Comparison of ENCODE assay signal across 8 mouse cellular contexts in the genomic region with DNA sequence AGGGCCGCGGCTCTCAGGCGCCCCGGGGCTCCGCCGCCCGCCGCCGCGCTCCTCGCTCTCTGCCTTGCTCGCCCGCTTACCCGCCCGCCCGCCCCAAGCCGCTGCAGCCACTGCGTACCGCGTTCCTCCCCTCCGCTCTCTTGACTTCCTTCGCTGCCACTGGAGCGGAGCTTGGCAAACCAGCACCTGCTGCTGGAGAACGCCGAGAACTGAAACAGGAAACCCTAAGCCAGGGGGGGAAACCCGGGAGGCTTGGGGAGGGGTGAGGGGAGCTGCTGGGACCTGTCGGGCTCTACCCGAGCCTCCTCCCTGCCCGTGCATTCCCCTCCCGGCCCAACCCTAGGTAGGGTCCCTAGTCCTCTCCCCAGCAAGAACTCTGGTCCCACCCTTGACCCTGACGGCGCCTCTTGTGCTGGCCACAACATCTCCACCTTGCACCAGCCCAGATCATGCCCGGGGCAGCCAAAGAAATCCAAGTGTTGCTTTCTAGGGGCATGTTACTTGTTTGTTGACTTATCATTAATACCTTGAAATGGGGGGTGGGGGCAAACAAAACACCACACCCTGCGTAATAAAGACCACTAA. TPM values are rescaled to one million over a fixed set of nuclear protein-coding genes. Genes with fewer than 3 reads are reported as not detected.
DNase-seq lines count a peak whose midpoint lies in the region; ATAC-seq and TF ChIP-seq lines count a peak whose summit lies in the region.

No protein-coding gene starts in this region.

- H3K9me3 ChIP-seq in E14TG2a.4 (ENCODE audit: low read length) = no peaks in the 10 kb centered on the region
- H3K9me3 ChIP-seq in forebrain, embryonic 12.5 days = no peaks in the 10 kb centered on the region
- H3K9me3 ChIP-seq in heart, postnatal 0 days (replicated peaks; ENCODE audit: control insufficient read depth, low read length) = no peaks in the 10 kb centered on the region

- H3K4me2 ChIP-seq in forebrain, embryonic 12.5 days = peak overlapping the region; percentile 67
- H3K4me2 ChIP-seq in heart, postnatal 0 days (ENCODE audit: low read depth, low read length) = peak overlapping the region; percentile 64

- no peak for TF ChIP-seq CTCF in E14TG2a.4 (conservative IDR thresholded peaks at IDR 0.05; ENCODE audit: low read length)
- TF ChIP-seq CTCF in heart, postnatal 0 days (IDR thresholded peaks at IDR 0.05; ENCODE audit: low read depth) = peak; percentile 41; the same call in 1 of the 2 replicates
- TF ChIP-seq CTCF in lung, adult 2 months (IDR thresholded peaks at IDR 0.05; ENCODE audit: insufficient read depth, low read length) = peak; percentile 26; the same call in 1 of the 2 replicates

- TF ChIP-seq EP300 in heart, postnatal 0 days (IDR thresholded peaks at IDR 0.05; ENCODE audit: low read depth) = no peak

- DNase-seq in brain, adult 2 months (ENCODE audit: low read depth, low spot score) = peak; percentile 96
- DNase-seq in heart, postnatal 0 days (ENCODE audit: low spot score) = peak; percentile 90
- DNase-seq in kidney, postnatal 4 days = peak; percentile 82 to 90
- DNase-seq in lung, adult 2 months = no peak
- peak; percentile 66 for DNase-seq in ovary, postnatal 14 days (ENCODE audit: low spot score)
- peak; percentile 82 for DNase-seq in thymus, postnatal 14 days

- ATAC-seq in forebrain, embryonic 12.5 days (ENCODE audit: low FRiP score) = peak; percentile 88
- peak; percentile 86 for ATAC-seq in heart, postnatal 0 days (ENCODE audit: insufficient read depth, low read depth)

- WGBS in forebrain, embryonic 12.5 days = under 1% methylated on average over 28 of the region's 34 CpGs
- WGBS in heart, postnatal 0 days = 2% methylated on average over 18 of the region's 34 CpGs
- WGBS in lung, adult 2 months = under 1% methylated on average over 34 of the region's 34 CpGs

- H3K36me3 ChIP-seq in E14TG2a.4 (ENCODE audit: insufficient read depth, low read length) = no peaks in the 10 kb centered on the region
- 0 out of 2 replicates have a peak, but pooled peaks cover 3% of the 10 kb centered on the region for H3K36me3 ChIP-seq in forebrain, embryonic 12.5 days (replicated peaks)
- H3K36me3 ChIP-seq in heart, postnatal 0 days (replicated peaks; ENCODE audit: control insufficient read depth, insufficient read depth, low read length) = no peaks in the 10 kb centered on the region

- H3K9ac ChIP-seq in forebrain, embryonic 12.5 days = peak overlapping the region; percentile 99
- peak overlapping the region; percentile 97 for H3K9ac ChIP-seq in heart, postnatal 0 days (replicated peaks; ENCODE audit: low read depth, low read length)

- peak; percentile 82; the same call in 1 of the 2 replicates for TF ChIP-seq POLR2A in lung, adult 2 months (IDR thresholded peaks at IDR 0.05; ENCODE audit: borderline replicate concordance, extremely low read depth, low read depth, low read length)

- peak overlapping the region; percentile 86 for H3K4me3 ChIP-seq in E14TG2a.4 (replicated peaks; ENCODE audit: low read length)
- peak overlapping the region; percentile 93 for H3K4me3 ChIP-seq in forebrain, embryonic 12.5 days (replicated peaks)
- H3K4me3 ChIP-seq in heart, postnatal 0 days (ENCODE audit: low read depth, low read length) = peak overlapping the region; percentile 95
- H3K4me3 ChIP-seq in lung, adult 2 months (replicated peaks; ENCODE audit: extremely low read depth, low read depth, low read length) = peak overlapping the region; percentile 84

- peaks cover 12% of the 10 kb centered on the region for H3K4me1 ChIP-seq in E14TG2a.4 (replicated peaks; ENCODE audit: low read depth, low read length)
- H3K4me1 ChIP-seq in forebrain, embryonic 12.5 days = peaks cover 34% of the 10 kb centered on the region
- H3K4me1 ChIP-seq in heart, postnatal 0 days (ENCODE audit: control insufficient read depth, insufficient read depth) = no peaks in the 10 kb centered on the region
- H3K4me1 ChIP-seq in lung, adult 2 months (ENCODE audit: control insufficient read depth, insufficient read depth, low read length) = peaks cover 10% of the 10 kb centered on the region

- peaks cover 52% of the 10 kb centered on the region for H3K27me3 ChIP-seq in E14TG2a.4 (ENCODE audit: insufficient read depth, low read length)
- peaks cover 12% of the 10 kb centered on the region; the same call in 1 of the 2 replicates for H3K27me3 ChIP-seq in forebrain, embryonic 12.5 days
- no peaks in the 10 kb centered on the region for H3K27me3 ChIP-seq in heart, postnatal 0 days (ENCODE audit: control insufficient read depth, insufficient read depth, low read length)

- peak overlapping the region; percentile 98 for H3K27ac ChIP-seq in forebrain, embryonic 12.5 days
- peak overlapping the region; percentile 98 for H3K27ac ChIP-seq in heart, postnatal 0 days (ENCODE audit: low read depth)

RNA-seq across cellular contexts. Expression of a gene that starts 0.4 kb away (rescaled TPM):
- 12.6 and 12.8 TPM in 2 replicates for polyA plus RNA-seq in forebrain, embryonic 12.5 days (2016; fragmentation: Nextera tagmentation; extraction: Ambion mirVana)
- 5.8 and 9.8 TPM in 2 replicates for total RNA-seq in heart, postnatal 0 days (2014; rRNA removed; ENCODE audit: low replicate concordance)
- polyA plus RNA-seq in heart, postnatal 0 days (2015; fragmentation: Nextera tagmentation; extraction: Ambion mirVana) = 1.8 and 1.9 TPM in 2 replicates
- 3.0 and 3.7 TPM in 2 replicates for polyA plus RNA-seq in lung, adult 2 months (2012; rRNA removed)
